Comparison of ENCODE assay signal across 7 mouse cellular contexts in genomic region chr3:86919641-86920342, GRCm38 (mm10). TPM values are rescaled to one million over a fixed set of nuclear protein-coding genes. Genes with fewer than 3 reads are reported as not detected.
A peak's percentile ranks its signal among the peaks of the same experiment; 100 is the strongest.
DNase-seq lines count a peak whose midpoint lies in the region; TF ChIP-seq lines count a peak whose summit lies in the region.

No protein-coding gene starts in this region.

- H3K27me3 ChIP-seq in spleen, adult 2 months (ENCODE audit: control insufficient read depth, insufficient read depth, low read length) = 0 out of 2 replicates have a peak, but pooled peaks cover 5% of the 10 kb centered on the region

- peaks cover 5% of the 10 kb centered on the region for H3K4me1 ChIP-seq in spleen, adult 2 months (ENCODE audit: control insufficient read depth, insufficient read depth, insufficient read length)

- no peaks in the 10 kb centered on the region for H3K36me3 ChIP-seq in spleen, adult 2 months (ENCODE audit: control insufficient read depth, insufficient read depth, low read length)

- TF ChIP-seq POLR2A in spleen, adult 2 months (IDR thresholded peaks at IDR 0.05; ENCODE audit: low read depth, low read length) = no peak

- peak; percentile 12 for DNase-seq in 3134 (ENCODE audit: extremely low read depth, insufficient read length, low spot score)
- peak; percentile 45 to 52 for DNase-seq in B cell, adult 2 months
- peak; percentile 66 for DNase-seq in cerebellum, adult 8-10 months
- peak; percentile 20 for DNase-seq in forelimb bud, embryonic 11.5 days (ENCODE audit: low read depth, low spot score)
- peak; percentile 17 for DNase-seq in kidney, postnatal 14 days
- DNase-seq in mesoderm, embryonic 11.5 days (ENCODE audit: low read depth, low spot score) = peak; percentile 30
- DNase-seq in spleen, adult 2 months (ENCODE audit: low read depth in 1 of 2, low spot score in 2 of 2) = peak; percentile 3 to 27

- peak overlapping the region; percentile 88 for H3K4me3 ChIP-seq in spleen, adult 2 months (ENCODE audit: extremely low read depth, insufficient read depth, insufficient read length)

- WGBS in spleen, adult 2 months = 2% methylated on average over 61 of the region's 61 CpGs

- TF ChIP-seq CTCF in spleen, adult 2 months (IDR thresholded peaks at IDR 0.05; ENCODE audit: extremely low read depth, insufficient read depth, insufficient read length, insufficient replicate concordance) = no peak

- peak overlapping the region; percentile 87 for H3K27ac ChIP-seq in spleen, adult 2 months (ENCODE audit: insufficient read depth, low read length)

RNA-seq across cellular contexts. Expression of gene Dclk2, which starts 0.9 kb away (rescaled TPM):
- 11.7 and 11.9 TPM in 2 replicates for polyA plus RNA-seq in spleen, adult 2 months (2012; rRNA removed)

Comparison
In these comparisons a context has a peak if more than half of its experiments do, and no peak if none do; other contexts are left out.
1. Peak in every context shown above with its lines: DNase-seq, H3K4me3 ChIP-seq and H3K27ac ChIP-seq.
2. DNase-seq: peak in every context shown above with its lines; median percentile 66 in cerebellum, adult 8-10 months; 48 in B cell, adult 2 months; 30 in mesoderm, embryonic 11.5 days; 20 in forelimb bud, embryonic 11.5 days; 17 in kidney, postnatal 14 days; 15 in spleen, adult 2 months; 12 in 3134.